Mouse (Mus musculus) forebrain, postnatal 0 days (tissue): ENCODE measurements at regions not wholly inside any gene's neighbourhood (a gene's known extent, or its start where the extent isn't known, plus 50 kb on each side); places are given as distances from the start of the nearest gene placed in this dataset.

Experiments used
- ATAC-seq: fragments of 200-750 bp; cut with Nextera tagmentation; 2 replicates; pipeline ENCODE4 v1.8.0; 2017; ENCODE audit warnings: mild to moderate bottlenecking, moderate library complexity
- DNase-seq: peaks from one replicate; pipeline ENCODE4 v3.0.0-alpha.2; 2015
- H3K27ac ChIP-seq: fragments of 300-500 bp; sonication (generic); 2 replicates; pipeline ENCODE4 v1.5.1; 2014; ENCODE audit warnings: low read depth, mild to moderate bottlenecking, antibody characterized with exemption, low read length, moderate library complexity, mixed read lengths
- H3K27me3 ChIP-seq: fragments of 300-500 bp; sonication (generic); 2 replicates; pipeline ENCODE4 v1.6.1; 2014; ENCODE audit warnings: mild to moderate bottlenecking, low read length, mixed read lengths; ENCODE audit not compliant: insufficient read depth
- H3K36me3 ChIP-seq: fragments of 300-500 bp; sonication (generic); 2 replicates; pipeline ENCODE4 v1.6.1; 2014; ENCODE audit warnings: mild to moderate bottlenecking, moderate library complexity; ENCODE audit not compliant: insufficient read depth
- H3K4me1 ChIP-seq: fragments of 300-500 bp; sonication (generic); 2 replicates; pipeline ENCODE4 v1.6.1; 2014; ENCODE audit warnings: antibody characterized with exemption; ENCODE audit not compliant: insufficient read depth
- H3K4me2 ChIP-seq: fragments of 300-500 bp; sonication (generic); 2 replicates; pipeline ENCODE4 v1.6.1; 2014; ENCODE audit warnings: low read depth, mild to moderate bottlenecking, moderate library complexity
- H3K4me3 ChIP-seq: fragments of 300-500 bp; sonication (generic); 2 replicates; pipeline ENCODE4 v1.5.1; 2014; ENCODE audit warnings: low read depth, low read length, mixed read lengths
- H3K9ac ChIP-seq: fragments of 300-500 bp; sonication (generic); 2 replicates; pipeline ENCODE4 v1.6.1; 2014; ENCODE audit warnings: mild to moderate bottlenecking
- H3K9me3 ChIP-seq: fragments of 300-500 bp; sonication (generic); 2 replicates; pipeline ENCODE4 v1.6.1; 2016; ENCODE audit warnings: low read length
- CTCF ChIP-seq: sonication (generic); IDR thresholded peaks from 2 replicates; pipeline ENCODE4 v1.5.1; 2016; ENCODE audit warnings: antibody characterized with exemption, control low read depth, low read depth
- WGBS: fragments of 180-500 bp; shearing (Covaris S2); extraction: QIAGEN DNeasy Blood & Tissue Kit; methylation state at CpG from one replicate; pipeline ENCODE4 v1.1.7; 2014; 5-methylcytosine and 5-hydroxymethylcytosine counted together

DNA sequence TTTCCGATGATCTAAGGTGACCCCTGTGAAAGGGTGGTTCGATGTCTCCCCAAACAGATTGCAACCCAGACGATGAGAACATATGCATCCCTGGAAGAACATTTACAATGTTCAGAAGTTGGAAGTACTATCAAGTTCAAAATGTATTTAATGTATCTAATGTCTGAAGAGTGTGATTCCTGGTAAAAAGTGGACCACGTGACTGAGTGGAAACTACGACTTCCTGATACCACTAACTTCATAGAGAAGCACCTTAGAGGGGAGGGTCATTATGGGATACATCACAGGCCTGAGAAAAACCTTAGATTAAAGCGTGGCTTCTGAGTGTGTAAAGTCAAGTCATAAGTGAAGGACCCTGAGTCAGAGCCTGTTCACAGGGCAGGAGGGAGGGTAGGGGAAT is 82.1 kb downstream of the Qrsl1 start:
- 95% methylated on average over 6 of the region's 6 CpGs for WGBS
- H3K4me1 ChIP-seq = no peaks in the 10 kb centered on the region
- no peak overlapping the region for H3K9ac ChIP-seq
- no peaks in the 10 kb centered on the region for H3K36me3 ChIP-seq
- DNase-seq = no peak
- no peaks in the 10 kb centered on the region for H3K9me3 ChIP-seq
- no peak overlapping the region for H3K27ac ChIP-seq
- no peak overlapping the region for H3K4me2 ChIP-seq
- ATAC-seq = no peak
- no peak overlapping the region for H3K4me3 ChIP-seq
- no peaks in the 10 kb centered on the region for H3K27me3 ChIP-seq
- no peak for TF ChIP-seq CTCF

DNA sequence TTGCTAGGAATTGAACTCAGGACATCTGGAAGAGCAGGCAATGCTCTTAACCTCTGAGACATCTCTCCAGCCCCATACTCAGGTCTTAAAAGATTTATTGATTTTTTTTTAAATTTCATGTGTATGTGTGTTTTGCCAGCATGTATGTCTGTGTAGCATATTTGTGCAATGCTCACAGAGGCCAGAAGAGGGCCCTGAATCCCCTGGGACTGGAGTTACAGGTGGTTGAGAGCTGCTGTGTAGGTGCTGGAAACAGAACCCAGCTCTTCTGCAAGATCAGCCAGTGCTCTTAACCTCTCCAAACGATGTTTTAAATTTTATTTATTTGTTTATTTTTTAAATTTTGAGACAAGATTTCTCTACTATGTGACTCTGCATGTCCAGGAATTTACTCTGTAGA is 78.9 kb downstream of the Qrsl1 start:
- no peak overlapping the region for H3K4me2 ChIP-seq

DNA sequence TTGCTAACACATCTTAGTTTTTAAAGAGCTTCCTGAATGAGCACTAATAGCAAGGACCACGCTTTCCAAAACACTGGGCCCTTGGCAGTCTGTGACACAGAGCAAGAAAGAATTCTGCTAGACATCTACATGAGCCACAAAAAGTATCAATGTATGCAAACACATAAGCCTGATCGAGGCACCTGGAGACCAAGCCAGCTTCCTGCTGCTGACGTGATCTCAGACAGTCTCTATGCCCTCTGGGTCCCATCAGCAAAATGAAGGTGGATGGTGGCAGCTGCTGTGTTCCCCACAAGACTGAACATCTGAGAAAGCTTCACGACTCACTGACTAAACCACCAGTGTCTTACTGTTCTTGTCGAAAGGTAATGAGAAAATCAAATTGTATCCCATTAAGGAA is 77.5 kb downstream of the Qrsl1 start:
- TF ChIP-seq CTCF = no peak
- ATAC-seq = no peak
- no peak overlapping the region for H3K4me3 ChIP-seq
- H3K27ac ChIP-seq = no peak overlapping the region
- no peaks in the 10 kb centered on the region for H3K4me1 ChIP-seq
- no peaks in the 10 kb centered on the region for H3K27me3 ChIP-seq
- WGBS = 82% methylated on average over 5 of the region's 5 CpGs
- DNase-seq = no peak
- H3K36me3 ChIP-seq = no peaks in the 10 kb centered on the region
- no peaks in the 10 kb centered on the region for H3K9me3 ChIP-seq
- H3K4me2 ChIP-seq = no peak overlapping the region
- H3K9ac ChIP-seq = no peak overlapping the region

More for the DNA sequence above, 78.9 kb downstream of the Qrsl1 start:
- Histone ChIP-seq H3K4me1 (no peaks in the 10 kb centered on the region), H3K9me3 (no peaks in the 10 kb centered on the region), H3K27me3 (no peaks in the 10 kb centered on the region), H3K9ac (no peak overlapping the region), H3K27ac (no peak overlapping the region), H3K36me3 (no peaks in the 10 kb centered on the region), H3K4me3 (no peak overlapping the region)
- 86% methylated on average over 1 of the region's 1 CpGs for WGBS
- DNase-seq (no peak), ATAC-seq (no peak)
- TF ChIP-seq CTCF = no peak
